Mouse (Mus musculus): Measurements from ENCODE around the gene Slc25a23. TPM values are rescaled to one million over a fixed set of nuclear protein-coding genes. Genes with fewer than 3 reads are reported as not detected.
A peak's percentile ranks its signal among the peaks of the same experiment; 100 is the strongest.
"Not testable (repeated sequence)": the region's sequence is repeated elsewhere in the genome, so short reads cannot be mapped to it uniquely, and the experiment has no call there.

Slc25a23 gene
- polyA plus RNA-seq, 1 experiment, result 0.26 TPM

- Histone ChIP-seq H3K4me1 (ENCODE audit: control insufficient read depth) (peaks cover 44% of the 10 kb centered on the region), H3K27me3 (ENCODE audit: control insufficient read depth) (peaks cover 78% of the 10 kb centered on the region), H3K36me3 (ENCODE audit: control insufficient read depth) (peaks cover 3% of the 10 kb centered on the region; the same call in 1 of the 2 replicates), H3K4me3 (replicated peaks) (peak overlapping the region; percentile 48), H3K9me3 (ENCODE audit: control insufficient read depth, low read length) (no peaks in the 10 kb centered on the region; the same call in 1 of the 2 replicates)
- TF ChIP-seq GATA1 (IDR thresholded peaks at IDR 0.05; ENCODE audit: low read length) (no peak), TAL1 (IDR thresholded peaks at IDR 0.05; ENCODE audit: low read length) (no peak)
Measured at GRCm38 (mm10) chr17:57062011-57062521, 2.4 kb upstream of the Slc25a23 start.

DNA sequence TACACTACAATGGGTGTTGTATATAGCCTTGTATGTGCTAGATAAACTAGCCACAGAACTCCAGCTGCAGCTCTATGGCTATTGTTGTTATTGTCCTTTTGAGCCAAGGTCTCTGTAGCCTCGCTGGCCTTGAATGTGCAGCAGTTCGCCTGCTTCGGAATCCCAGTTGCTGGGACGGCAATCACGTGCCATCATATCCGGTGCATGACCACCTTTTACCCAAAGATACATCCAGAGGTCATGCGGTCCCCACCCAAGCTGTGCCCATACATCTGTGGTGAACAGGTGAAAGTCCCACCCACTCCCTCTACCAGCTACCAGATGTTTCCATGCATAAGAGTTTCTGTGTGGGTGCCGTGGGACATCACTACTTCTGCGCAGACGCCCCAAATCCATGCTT, 1.4 kb upstream of the Slc25a23 start:
- H3K36me3 ChIP-seq (ENCODE audit: control insufficient read depth), result peaks cover 3% of the 10 kb centered on the region; the same call in 1 of the 2 replicates
- no peak overlapping the region for H3K4me3 ChIP-seq (replicated peaks)
- H3K4me1 ChIP-seq (ENCODE audit: control insufficient read depth), result peaks cover 34% of the 10 kb centered on the region
- no peak for TF ChIP-seq GATA1 (IDR thresholded peaks at IDR 0.05; ENCODE audit: low read length)
- no peak for TF ChIP-seq TAL1 (IDR thresholded peaks at IDR 0.05; ENCODE audit: low read length)
- no peaks in the 10 kb centered on the region; the same call in 1 of the 2 replicates for H3K9me3 ChIP-seq (ENCODE audit: control insufficient read depth, low read length)
- peaks cover 76% of the 10 kb centered on the region for H3K27me3 ChIP-seq (ENCODE audit: control insufficient read depth)

- peaks cover 74% of the 10 kb centered on the region for H3K27me3 ChIP-seq (ENCODE audit: control insufficient read depth)
- H3K36me3 ChIP-seq (ENCODE audit: control insufficient read depth), result peaks cover 2% of the 10 kb centered on the region; the same call in 1 of the 2 replicates
- TF ChIP-seq TAL1 (IDR thresholded peaks at IDR 0.05; ENCODE audit: low read length) (no peak), GATA1 (IDR thresholded peaks at IDR 0.05; ENCODE audit: low read length) (peak; percentile 63)
- no peaks in the 10 kb centered on the region; the same call in 1 of the 2 replicates for H3K9me3 ChIP-seq (ENCODE audit: control insufficient read depth, low read length)
- H3K4me1 ChIP-seq (ENCODE audit: control insufficient read depth), result peaks cover 32% of the 10 kb centered on the region
- H3K4me3 ChIP-seq (replicated peaks), result peak overlapping the region; percentile 63
Measured at GRCm38 (mm10) chr17:57060231-57060801, 653 bp upstream of the Slc25a23 start.

DNA sequence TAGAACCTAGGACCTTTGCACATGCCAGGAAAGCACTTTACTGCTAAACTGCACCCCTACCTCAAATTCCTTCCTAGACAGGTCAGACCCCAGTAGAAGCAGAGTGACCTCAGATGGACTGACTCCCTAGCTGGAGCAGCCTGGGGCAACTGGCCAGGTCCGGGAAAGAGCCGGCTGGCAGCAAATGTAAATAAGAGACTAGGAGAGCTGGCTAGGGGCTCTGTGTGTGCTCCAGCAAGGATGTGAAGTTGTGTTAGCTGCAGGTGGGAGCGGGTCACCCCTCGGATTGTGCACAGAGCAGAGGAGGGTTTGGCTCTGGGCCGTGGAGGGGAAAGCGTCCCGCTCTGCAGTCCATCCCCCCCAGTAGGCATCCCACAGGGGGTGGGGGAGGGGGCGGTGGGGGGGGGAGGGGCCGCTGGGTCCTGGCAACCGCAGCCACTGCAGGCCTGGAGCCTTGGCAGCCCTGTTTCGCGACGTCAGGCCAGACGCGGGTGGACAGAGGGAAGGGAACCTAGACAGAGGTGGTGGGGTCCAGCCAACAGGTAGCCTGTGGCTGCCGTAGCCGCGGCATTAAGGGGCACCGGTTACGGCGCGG, 675 bp downstream of the Slc25a23 start, which contains the start of gene Crb3:
Gene Crb3, plus strand, starts transcription at position 215 of the 595 bp plus-strand sequence.
- no peaks in the 10 kb centered on the region; the same call in 1 of the 2 replicates for H3K9me3 ChIP-seq (ENCODE audit: control insufficient read depth, low read length)
- peaks cover 62% of the 10 kb centered on the region for H3K27me3 ChIP-seq (ENCODE audit: control insufficient read depth)
- no peak for TF ChIP-seq GATA1 (IDR thresholded peaks at IDR 0.05; ENCODE audit: low read length)
- TF ChIP-seq TAL1 (IDR thresholded peaks at IDR 0.05; ENCODE audit: low read length), result no peak
- peak within 1 kb of the TSS; percentile 63 for H3K4me3 ChIP-seq (replicated peaks)
- peaks cover 3% of the 10 kb centered on the region; the same call in 1 of the 2 replicates for H3K36me3 ChIP-seq (ENCODE audit: control insufficient read depth)
- H3K4me1 ChIP-seq (ENCODE audit: control insufficient read depth), result peaks cover 30% of the 10 kb centered on the region

DNA sequence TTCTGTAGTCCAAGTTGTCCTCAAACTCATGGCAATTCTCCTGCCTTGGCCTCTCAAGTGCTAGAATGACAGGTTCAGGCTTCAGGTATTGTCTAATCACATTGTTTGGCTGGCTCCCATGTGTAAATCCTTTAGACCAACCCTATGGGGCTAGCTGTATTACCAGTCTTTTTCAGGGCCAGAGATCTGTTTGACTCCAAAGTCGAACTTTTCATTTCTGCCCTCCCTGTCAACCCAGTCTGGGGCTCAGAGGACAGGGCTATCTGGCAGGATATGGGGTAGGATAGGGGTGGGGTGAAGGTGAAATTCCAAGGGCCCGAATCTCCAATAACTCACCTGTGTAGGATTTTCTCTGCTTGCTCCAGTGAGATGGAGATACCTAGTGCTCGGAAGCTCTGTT, 3.4 kb downstream of the Slc25a23 start:
- no peak for TF ChIP-seq GATA1 (IDR thresholded peaks at IDR 0.05; ENCODE audit: low read length)
- no peak for TF ChIP-seq TAL1 (IDR thresholded peaks at IDR 0.05; ENCODE audit: low read length)
- H3K27me3 ChIP-seq (ENCODE audit: control insufficient read depth), result peaks cover 37% of the 10 kb centered on the region
- H3K36me3 ChIP-seq (ENCODE audit: control insufficient read depth), result peaks cover 10% of the 10 kb centered on the region; the same call in 1 of the 2 replicates

DNA sequence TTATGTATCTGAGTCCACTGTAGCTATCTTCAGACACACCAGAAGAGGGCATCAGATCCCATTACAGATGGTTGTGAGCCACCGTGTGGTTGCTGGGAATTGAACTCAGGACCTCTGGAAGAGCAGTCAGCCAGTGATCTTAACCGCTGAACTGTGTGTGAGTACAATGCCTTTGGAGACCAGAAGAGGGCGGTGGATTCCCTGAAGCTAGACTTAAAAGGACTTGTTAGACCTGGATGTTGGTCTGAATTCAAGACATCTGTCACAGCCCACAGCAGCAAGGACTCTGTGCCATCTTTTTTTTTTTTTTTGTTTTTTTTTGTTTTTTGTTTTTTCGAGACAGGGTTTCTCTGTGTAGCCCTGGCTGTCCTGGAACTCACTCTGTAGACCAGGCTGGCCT, 8.0 kb downstream of the Slc25a23 start:
- not testable (repeated sequence) for H3K27me3 ChIP-seq (ENCODE audit: control insufficient read depth); H3K9me3 ChIP-seq (ENCODE audit: control insufficient read depth, low read length)
- peaks cover 12% of the 10 kb centered on the region; the same call in 1 of the 2 replicates for H3K36me3 ChIP-seq (ENCODE audit: control insufficient read depth)

More for the DNA sequence above, 3.4 kb downstream of the Slc25a23 start:
- peaks cover 20% of the 10 kb centered on the region for H3K4me1 ChIP-seq (ENCODE audit: control insufficient read depth)
- H3K4me3 ChIP-seq (replicated peaks), result no peak overlapping the region
- H3K9me3 ChIP-seq (ENCODE audit: control insufficient read depth, low read length), result no peaks in the 10 kb centered on the region

DNA sequence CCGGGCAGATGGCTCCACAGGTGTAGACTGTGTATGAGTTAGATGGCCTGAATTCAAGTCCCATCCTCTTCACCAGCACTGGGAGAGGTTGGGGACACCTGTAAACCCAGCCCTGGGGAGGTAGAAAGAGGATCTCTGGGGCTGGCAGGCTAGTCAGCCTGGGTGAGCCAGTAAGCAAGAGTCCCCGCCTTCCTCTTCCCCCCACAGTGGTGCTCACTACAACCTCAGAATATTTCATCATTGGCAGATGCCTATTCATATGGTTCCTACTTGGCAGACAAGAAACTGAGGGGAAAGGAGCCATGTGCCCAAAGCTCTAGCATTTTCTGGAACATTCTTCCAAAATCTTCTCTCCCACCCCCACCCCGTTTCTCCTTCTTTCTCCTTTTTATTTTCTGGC, 10.8 kb downstream of the Slc25a23 start:
- H3K4me3 ChIP-seq (replicated peaks), result no peak overlapping the region
- TF ChIP-seq GATA1 (IDR thresholded peaks at IDR 0.05; ENCODE audit: low read length), result no peak
- no peak for TF ChIP-seq TAL1 (IDR thresholded peaks at IDR 0.05; ENCODE audit: low read length)
- peaks cover 4% of the 10 kb centered on the region; the same call in 1 of the 2 replicates for H3K4me1 ChIP-seq (ENCODE audit: control insufficient read depth)
- H3K9me3 ChIP-seq (ENCODE audit: control insufficient read depth, low read length), result no peaks in the 10 kb centered on the region
- H3K36me3 ChIP-seq (ENCODE audit: control insufficient read depth), result peaks cover 9% of the 10 kb centered on the region; the same call in 1 of the 2 replicates
- no peaks in the 10 kb centered on the region for H3K27me3 ChIP-seq (ENCODE audit: control insufficient read depth)

More for the DNA sequence above, 8.0 kb downstream of the Slc25a23 start:
- H3K4me1 ChIP-seq (ENCODE audit: control insufficient read depth); H3K4me3 ChIP-seq (replicated peaks): not testable (repeated sequence)

DNA sequence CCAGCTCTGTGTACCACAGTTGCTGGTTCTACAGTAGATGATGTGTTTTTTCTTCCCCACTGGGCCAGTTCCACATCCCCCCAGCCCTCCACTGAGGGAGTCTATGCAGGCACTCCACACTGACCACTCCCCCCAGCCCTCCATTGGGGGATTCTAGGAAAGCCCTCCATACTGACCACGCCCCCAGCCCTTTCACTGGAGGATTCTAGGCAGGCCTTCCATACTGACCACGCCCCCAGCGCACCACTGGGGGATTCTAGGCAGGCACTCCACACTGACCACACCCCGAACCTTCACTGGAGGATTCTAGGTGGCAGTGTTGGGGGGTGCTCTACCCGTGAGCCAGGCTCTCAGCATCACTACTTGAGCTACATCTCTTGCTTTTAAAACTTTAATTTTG, 12.3 kb downstream of the Slc25a23 start:
- TF ChIP-seq TAL1 (IDR thresholded peaks at IDR 0.05; ENCODE audit: low read length) (no peak), GATA1 (IDR thresholded peaks at IDR 0.05; ENCODE audit: low read length) (no peak)
- Histone ChIP-seq H3K4me3 (replicated peaks) (no peak overlapping the region), H3K27me3 (ENCODE audit: control insufficient read depth) (no peaks in the 10 kb centered on the region; the same call in 1 of the 2 replicates), H3K9me3 (ENCODE audit: control insufficient read depth, low read length) (no peaks in the 10 kb centered on the region), H3K36me3 (ENCODE audit: control insufficient read depth) (peaks cover 2% of the 10 kb centered on the region; the same call in 1 of the 2 replicates), H3K4me1 (ENCODE audit: control insufficient read depth) (peaks cover 4% of the 10 kb centered on the region; the same call in 1 of the 2 replicates)

DNA sequence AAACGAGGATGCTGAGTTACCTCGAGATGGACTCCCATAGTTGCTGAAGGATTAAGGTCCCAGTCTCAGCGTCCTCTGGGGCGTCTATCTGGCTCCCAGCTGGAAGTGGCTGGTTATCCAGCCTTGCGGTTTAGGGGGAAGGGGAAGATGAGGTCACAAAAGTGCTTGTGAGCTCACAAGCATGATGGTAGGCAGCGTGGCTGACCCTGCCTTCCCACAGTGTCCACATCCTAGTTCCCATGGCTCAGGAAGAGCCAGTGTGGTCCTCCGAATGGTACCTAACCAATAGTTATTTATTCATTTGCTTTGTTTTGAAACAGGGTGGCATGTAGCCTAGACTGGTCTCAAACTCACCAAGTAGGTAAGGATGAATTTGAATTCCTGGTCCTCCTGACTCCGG, 18.1 kb downstream of the Slc25a23 start, which contains the start of gene Slc25a41:
Gene Slc25a41, minus strand, starts transcription at position 101 of the 400 bp plus-strand sequence.
- Histone ChIP-seq H3K9me3 (ENCODE audit: control insufficient read depth, low read length) (peaks cover 3% of the 10 kb centered on the region; the same call in 1 of the 2 replicates), H3K36me3 (ENCODE audit: control insufficient read depth) (no peaks in the 10 kb centered on the region; the same call in 1 of the 2 replicates), H3K27me3 (ENCODE audit: control insufficient read depth) (peaks cover 26% of the 10 kb centered on the region), H3K4me1 (ENCODE audit: control insufficient read depth) (peaks cover 5% of the 10 kb centered on the region), H3K4me3 (replicated peaks) (no peak within 1 kb of the TSS)
- no peak for TF ChIP-seq GATA1 (IDR thresholded peaks at IDR 0.05; ENCODE audit: low read length)
- TF ChIP-seq TAL1 (IDR thresholded peaks at IDR 0.05; ENCODE audit: low read length), result no peak
